ENCODE assay signal across 15 mouse cellular contexts in the genomic region with DNA sequence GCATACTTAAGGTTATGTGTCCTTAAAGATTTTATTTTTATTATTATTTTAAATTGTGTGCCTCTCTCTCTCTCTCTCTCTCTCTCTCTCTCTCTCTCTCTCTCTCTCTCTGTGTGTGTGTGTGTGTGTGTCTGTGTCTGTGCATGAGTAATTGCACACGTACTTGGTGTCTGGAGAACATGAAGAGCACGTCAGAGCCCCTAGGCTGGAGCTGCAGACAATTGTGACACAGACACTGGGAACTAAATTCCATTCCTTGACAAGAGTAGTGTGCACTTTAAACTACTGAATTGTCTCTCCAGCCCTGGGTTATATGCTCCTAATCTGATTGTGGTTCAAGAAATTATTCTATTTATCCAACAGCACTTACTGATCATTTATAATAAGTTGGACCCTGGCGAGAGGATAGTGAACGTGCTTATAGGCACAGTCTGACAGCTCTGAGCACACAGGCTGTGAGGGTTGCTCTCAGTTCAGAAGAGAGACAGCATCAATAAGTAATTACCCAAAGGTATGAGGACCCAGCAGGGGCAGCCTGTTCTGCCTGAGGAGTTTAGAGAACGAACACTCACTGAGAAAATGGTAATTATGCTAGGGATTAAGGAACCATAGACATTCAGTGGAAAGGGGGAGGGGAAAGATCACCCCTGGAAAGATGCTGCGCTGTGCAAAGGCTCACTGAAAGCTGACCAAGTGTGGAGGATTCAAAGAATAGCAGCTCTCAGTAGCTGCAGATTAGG. TPM values are rescaled to one million over a fixed set of nuclear protein-coding genes. Genes with fewer than 3 reads are reported as not detected.
DNase-seq lines count a peak whose midpoint lies in the region; ATAC-seq and TF ChIP-seq lines count a peak whose summit lies in the region.
"Had no signal": no experiment of that assay in that cellular context is flagged by ENCODE, and none has a peak within 500 bp of the region (broad histone marks: within the 10 kb centered on the region; RNA-seq: fewer than 3 reads in every experiment).

No protein-coding gene starts in this region.

- WGBS in forebrain, embryonic 11.5 days: 18% methylated on average over 6 of the region's 6 CpGs
- WGBS in forebrain, postnatal 0 days: 38% methylated on average over 6 of the region's 6 CpGs
- 41% methylated on average over 6 of the region's 6 CpGs for WGBS in hindbrain, embryonic 11.5 days
- WGBS in midbrain, embryonic 13.5 days: 20% methylated on average over 6 of the region's 6 CpGs

- no peak overlapping the region for H3K4me3 ChIP-seq in forebrain, embryonic 11.5 days (ENCODE audit: low read depth, low read length)
- no peak overlapping the region for H3K4me3 ChIP-seq in forebrain, postnatal 0 days (ENCODE audit: low read depth, low read length)
- H3K4me3 ChIP-seq in hindbrain, embryonic 11.5 days (ENCODE audit: low read depth, low read length): no peak overlapping the region
- no peak overlapping the region for H3K4me3 ChIP-seq in midbrain, embryonic 13.5 days (replicated peaks)
- H3K4me3 ChIP-seq: embryonic facial prominence, embryonic 15.5 days; heart, embryonic 15.5 days; megakaryocyte, embryonic 14.5 days had no signal

- no peak for TF ChIP-seq CTCF in forebrain, postnatal 0 days (IDR thresholded peaks at IDR 0.05; ENCODE audit: low read depth)

- peak overlapping the region; percentile 31 for H3K27ac ChIP-seq in forebrain, embryonic 11.5 days (ENCODE audit: low read depth, low read length)
- no peak overlapping the region for H3K27ac ChIP-seq in forebrain, postnatal 0 days (ENCODE audit: low read depth, low read length)
- no peak overlapping the region for H3K27ac ChIP-seq in hindbrain, embryonic 11.5 days (ENCODE audit: low read depth, low read length)
- H3K27ac ChIP-seq in midbrain, embryonic 13.5 days: peak overlapping the region; percentile 65
- H3K27ac ChIP-seq: embryonic facial prominence, embryonic 15.5 days; heart, embryonic 15.5 days; kidney, postnatal 0 days had no signal

- DNase-seq in forebrain, embryonic 11.5 days (ENCODE audit: low spot score): peak; percentile 50
- no peak for DNase-seq in forebrain, postnatal 0 days
- peak; percentile 0 for DNase-seq in hindbrain, embryonic 11.5 days (ENCODE audit: low spot score)
- DNase-seq in urinary bladder, postnatal 25 days (ENCODE audit: low spot score): no peak
- no peak for DNase-seq in layer of hippocampus, adult 9-11 months
- DNase-seq in adipocyte (ENCODE audit: low spot score): no peak
- no peak for DNase-seq in spleen, adult 18-20 months
- DNase-seq: adrenal gland, adult 8-10 months; cerebellum, postnatal 10 days had no signal

- no peak overlapping the region for H3K9ac ChIP-seq in forebrain, embryonic 11.5 days (ENCODE audit: low read length)
- H3K9ac ChIP-seq in forebrain, postnatal 0 days: no peak overlapping the region
- no peak overlapping the region for H3K9ac ChIP-seq in hindbrain, embryonic 11.5 days (ENCODE audit: low read depth, low read length)
- no peak overlapping the region for H3K9ac ChIP-seq in midbrain, embryonic 13.5 days (replicated peaks)
- H3K9ac ChIP-seq: embryonic facial prominence, embryonic 15.5 days; heart, embryonic 15.5 days had no signal

- no peaks in the 10 kb centered on the region for H3K36me3 ChIP-seq in forebrain, embryonic 11.5 days (ENCODE audit: control insufficient read depth, insufficient read depth, low read length)
- no peaks in the 10 kb centered on the region for H3K36me3 ChIP-seq in forebrain, postnatal 0 days (ENCODE audit: insufficient read depth)
- H3K36me3 ChIP-seq in hindbrain, embryonic 11.5 days (ENCODE audit: control insufficient read depth, insufficient read depth, low read length): no peaks in the 10 kb centered on the region
- H3K36me3 ChIP-seq in midbrain, embryonic 13.5 days: no peaks in the 10 kb centered on the region
- H3K36me3 ChIP-seq: embryonic facial prominence, embryonic 15.5 days; heart, embryonic 15.5 days had no signal

- ATAC-seq in forebrain, embryonic 11.5 days (replicated peaks; ENCODE audit: low FRiP score): peak; percentile 83
- no peak for ATAC-seq in forebrain, postnatal 0 days
- ATAC-seq in hindbrain, embryonic 11.5 days (ENCODE audit: low FRiP score): peak; percentile 71
- peak; percentile 94 for ATAC-seq in midbrain, embryonic 13.5 days

- no peak overlapping the region for H3K4me2 ChIP-seq in forebrain, embryonic 11.5 days (ENCODE audit: low read depth, low read length, severe bottlenecking)
- no peak overlapping the region for H3K4me2 ChIP-seq in forebrain, postnatal 0 days (ENCODE audit: low read depth)
- no peak overlapping the region for H3K4me2 ChIP-seq in hindbrain, embryonic 11.5 days (replicated peaks; ENCODE audit: low read depth, low read length)
- H3K4me2 ChIP-seq in midbrain, embryonic 13.5 days (replicated peaks): no peak overlapping the region; the same call in 1 of the 2 replicates
- H3K4me2 ChIP-seq: embryonic facial prominence, embryonic 15.5 days; heart, embryonic 15.5 days; liver, embryonic 11.5 days had no signal

- no peaks in the 10 kb centered on the region for H3K9me3 ChIP-seq in forebrain, embryonic 11.5 days (ENCODE audit: control insufficient read depth, low read length)
- H3K9me3 ChIP-seq in forebrain, postnatal 0 days (ENCODE audit: low read length): no peaks in the 10 kb centered on the region
- no peaks in the 10 kb centered on the region for H3K9me3 ChIP-seq in hindbrain, embryonic 11.5 days (ENCODE audit: control insufficient read depth, low read length)
- H3K9me3 ChIP-seq in midbrain, embryonic 13.5 days: no peaks in the 10 kb centered on the region
- H3K9me3 ChIP-seq: embryonic facial prominence, embryonic 15.5 days; heart, embryonic 15.5 days; megakaryocyte, embryonic 14.5 days had no signal

- H3K27me3 ChIP-seq in forebrain, embryonic 11.5 days (ENCODE audit: control insufficient read depth, insufficient read depth, low read length): 0 out of 2 replicates have a peak, but pooled peaks cover 4% of the 10 kb centered on the region
- H3K27me3 ChIP-seq in forebrain, postnatal 0 days (ENCODE audit: insufficient read depth, low read length): no peaks in the 10 kb centered on the region
- H3K27me3 ChIP-seq in hindbrain, embryonic 11.5 days (ENCODE audit: control insufficient read depth, insufficient read depth, low read length): no peaks in the 10 kb centered on the region
- no peaks in the 10 kb centered on the region for H3K27me3 ChIP-seq in midbrain, embryonic 13.5 days
- H3K27me3 ChIP-seq: embryonic facial prominence, embryonic 15.5 days; heart, embryonic 15.5 days had no signal

- H3K4me1 ChIP-seq in forebrain, embryonic 11.5 days (replicated peaks; ENCODE audit: control insufficient read depth, insufficient read depth, low read length): 0 out of 2 replicates have a peak, but pooled peaks cover 3% of the 10 kb centered on the region
- H3K4me1 ChIP-seq in forebrain, postnatal 0 days (ENCODE audit: insufficient read depth): no peaks in the 10 kb centered on the region
- H3K4me1 ChIP-seq in hindbrain, embryonic 11.5 days (replicated peaks; ENCODE audit: control insufficient read depth, insufficient read depth, low read length): no peaks in the 10 kb centered on the region
- peaks cover 8% of the 10 kb centered on the region; the same call in 1 of the 2 replicates for H3K4me1 ChIP-seq in midbrain, embryonic 13.5 days (replicated peaks)
- H3K4me1 ChIP-seq: embryonic facial prominence, embryonic 15.5 days; heart, embryonic 15.5 days; megakaryocyte, embryonic 14.5 days had no signal

RNA-seq across cellular contexts. Expression of a gene that starts 28.2 kb away (rescaled TPM):
- polyA plus RNA-seq in forebrain, embryonic 11.5 days (2014; fragmentation: Nextera tagmentation; extraction: Ambion mirVana): 120 TPM in 2 replicates
- 164 and 181 TPM in 2 replicates for total RNA-seq in forebrain, postnatal 0 days (2014; rRNA removed)
- polyA plus RNA-seq in forebrain, postnatal 0 days (2015; fragmentation: Nextera tagmentation; extraction: Ambion mirVana): 141 and 169 TPM in 2 replicates
- polyA plus RNA-seq in hindbrain, embryonic 11.5 days (2014; fragmentation: Nextera tagmentation; extraction: Ambion mirVana): 97.3 and 110 TPM in 2 replicates
- polyA plus RNA-seq in midbrain, embryonic 13.5 days (2015; fragmentation: Nextera tagmentation; extraction: Ambion mirVana): 103 and 110 TPM in 2 replicates

Comparison
In these comparisons a context has a peak if more than half of its experiments do, and no peak if none do; other contexts are left out.
1. DNase-seq: peak in forebrain, embryonic 11.5 days (single experiment) and hindbrain, embryonic 11.5 days (single experiment); none in forebrain, postnatal 0 days (single experiment), urinary bladder, postnatal 25 days (single experiment), layer of hippocampus, adult 9-11 months (single experiment), adipocyte (single experiment) and spleen, adult 18-20 months (0 of 2).
2. H3K27ac ChIP-seq: peak in forebrain, embryonic 11.5 days (single experiment) and midbrain, embryonic 13.5 days (single experiment); none in forebrain, postnatal 0 days (single experiment) and hindbrain, embryonic 11.5 days (single experiment).